Mouse (Mus musculus) adipocyte (in vitro differentiated cells): Measurements from ENCODE around the gene Speer4c.
"Not testable (repeated sequence)": the region's sequence is repeated elsewhere in the genome, so short reads cannot be mapped to it uniquely, and the experiment has no call there.

Experiments
- DNase-seq: peaks from one replicate; pipeline ENCODE4 v3.0.0-alpha.2; 2016; ENCODE audit warnings: low spot score

Speer4c gene

DNA sequence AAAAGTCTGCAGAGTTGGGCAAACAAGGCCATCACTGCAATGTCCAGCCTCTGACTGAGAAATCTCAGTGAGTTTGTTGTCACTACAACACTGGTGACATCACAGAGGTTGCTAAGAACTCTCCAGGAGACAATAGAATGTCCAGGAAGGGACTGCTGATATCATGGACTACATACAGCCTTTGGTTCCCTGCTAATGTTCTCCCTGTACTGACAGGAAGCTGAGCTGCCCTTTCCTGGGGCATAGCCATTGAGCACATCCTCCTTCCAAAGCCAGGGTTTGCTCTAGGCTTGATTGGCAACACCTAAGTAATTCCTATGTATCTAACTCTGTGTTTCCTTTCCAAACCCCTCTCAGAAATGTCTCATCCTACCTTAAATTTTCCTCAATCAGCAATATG is at the start of gene Speer4c:
Speer4c (minus strand) TSS at position 101 of the 400 bp plus-strand sequence.
- DNase-seq = not testable (repeated sequence)

DNA sequence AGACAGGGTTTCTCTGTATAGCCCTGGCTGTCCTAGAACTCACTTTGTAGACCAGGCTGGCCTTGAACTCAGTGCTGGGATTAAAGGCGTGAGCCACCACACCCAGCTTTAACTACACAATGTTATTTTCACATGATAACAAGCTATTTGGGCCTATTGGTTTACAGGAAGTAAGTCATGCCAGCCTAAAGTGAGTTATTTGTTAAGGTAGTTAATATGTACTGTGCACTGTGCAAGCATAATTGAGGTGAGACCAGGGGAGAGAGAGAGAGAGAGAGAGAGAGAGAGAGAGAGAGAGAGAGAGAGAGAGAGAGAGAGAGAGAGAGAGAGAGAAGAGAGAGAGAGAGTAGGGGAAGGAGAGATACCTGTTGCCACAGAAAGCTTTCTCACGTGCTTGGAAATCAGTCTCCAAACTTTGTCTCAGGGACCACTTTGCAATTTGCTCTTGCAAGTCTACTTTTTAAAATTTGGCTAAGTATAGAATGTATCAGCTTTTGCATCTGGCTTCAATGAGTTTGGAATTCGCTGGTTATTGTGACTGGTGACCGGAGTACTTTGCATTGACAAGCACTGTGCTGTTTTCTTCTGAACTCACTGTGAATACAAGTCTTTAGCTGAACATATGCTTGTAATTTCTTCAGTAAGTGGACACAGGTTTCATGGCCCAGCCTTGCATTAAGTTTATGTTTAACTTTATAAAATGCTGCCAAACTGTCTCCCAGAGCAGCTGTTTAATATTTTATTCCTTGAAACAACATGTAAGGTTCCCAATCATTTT is 33.6 kb upstream of the Speer4c start:
- no peak for DNase-seq

GRCm38 (mm10) chr5:15734097-15734867 is 20.2 kb upstream of the Speer4c start:
- no peak for DNase-seq

- peak; percentile 16 for DNase-seq
Measured at GRCm38 (mm10) chr5:15702891-15703290, 11.2 kb downstream of the Speer4c start.

DNA sequence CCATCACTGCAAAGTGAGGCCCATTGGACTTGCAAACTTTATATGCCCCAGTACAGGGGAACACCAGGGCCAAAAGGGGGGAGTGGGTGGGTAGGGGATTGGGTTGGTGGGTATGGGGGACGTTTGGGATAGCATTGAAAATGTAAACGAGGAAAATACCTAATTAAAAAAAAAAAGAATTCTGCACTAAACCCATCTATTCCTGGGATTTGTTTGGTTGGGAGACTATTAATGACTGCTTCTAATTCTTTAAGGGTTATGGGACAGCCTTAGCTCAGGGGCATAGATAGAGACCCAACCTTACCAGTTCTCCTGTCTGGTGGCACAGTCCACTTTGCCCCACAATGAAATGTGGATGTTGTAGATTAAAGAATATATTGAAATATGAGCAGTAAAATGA is 16.4 kb downstream of the Speer4c start:
- not testable (repeated sequence) for DNase-seq

DNA sequence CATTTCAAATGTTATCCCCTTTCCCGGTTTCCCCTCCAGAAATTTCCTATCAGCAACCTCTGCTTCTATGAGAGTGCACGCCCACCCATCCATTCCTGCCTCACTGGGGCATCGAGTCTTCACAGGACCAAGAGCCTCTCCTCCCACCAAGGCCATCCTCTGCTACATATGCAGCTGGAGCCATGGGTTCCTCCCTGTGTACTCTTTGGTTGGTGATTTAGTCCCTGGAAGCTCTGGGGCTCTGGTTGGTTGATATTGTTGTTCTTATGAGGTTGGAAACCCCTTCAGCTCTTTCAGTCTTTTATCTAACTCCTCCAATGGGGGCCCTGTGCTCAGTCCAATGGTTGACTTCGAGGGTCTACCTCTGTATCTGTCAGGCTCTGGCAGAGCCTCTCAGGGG is 22.2 kb downstream of the Speer4c start:
- not testable (repeated sequence) for DNase-seq

DNA sequence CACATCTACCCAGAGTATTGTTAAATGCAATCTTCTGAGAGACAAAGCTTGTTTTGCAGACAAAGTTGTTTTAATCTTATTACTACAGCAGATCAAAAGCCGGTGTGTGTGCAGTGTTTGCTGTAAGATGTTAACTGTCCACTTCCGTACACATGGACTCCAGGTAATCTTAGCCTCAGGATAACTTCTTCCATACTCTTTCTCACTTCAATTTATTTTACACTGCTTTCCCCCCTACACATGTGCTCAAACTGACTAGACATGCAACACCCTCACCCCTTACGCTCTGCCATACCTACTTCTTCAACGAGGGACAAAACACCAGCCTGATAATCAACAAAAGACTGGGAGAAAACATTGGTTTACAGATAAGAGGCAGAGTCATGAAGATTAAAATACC is 23.2 kb downstream of the Speer4c start:
- not testable (repeated sequence) for DNase-seq

- not testable (repeated sequence) for DNase-seq
Measured at GRCm38 (mm10) chr5:15689659-15690213, 24.3 kb downstream of the Speer4c start.

DNA sequence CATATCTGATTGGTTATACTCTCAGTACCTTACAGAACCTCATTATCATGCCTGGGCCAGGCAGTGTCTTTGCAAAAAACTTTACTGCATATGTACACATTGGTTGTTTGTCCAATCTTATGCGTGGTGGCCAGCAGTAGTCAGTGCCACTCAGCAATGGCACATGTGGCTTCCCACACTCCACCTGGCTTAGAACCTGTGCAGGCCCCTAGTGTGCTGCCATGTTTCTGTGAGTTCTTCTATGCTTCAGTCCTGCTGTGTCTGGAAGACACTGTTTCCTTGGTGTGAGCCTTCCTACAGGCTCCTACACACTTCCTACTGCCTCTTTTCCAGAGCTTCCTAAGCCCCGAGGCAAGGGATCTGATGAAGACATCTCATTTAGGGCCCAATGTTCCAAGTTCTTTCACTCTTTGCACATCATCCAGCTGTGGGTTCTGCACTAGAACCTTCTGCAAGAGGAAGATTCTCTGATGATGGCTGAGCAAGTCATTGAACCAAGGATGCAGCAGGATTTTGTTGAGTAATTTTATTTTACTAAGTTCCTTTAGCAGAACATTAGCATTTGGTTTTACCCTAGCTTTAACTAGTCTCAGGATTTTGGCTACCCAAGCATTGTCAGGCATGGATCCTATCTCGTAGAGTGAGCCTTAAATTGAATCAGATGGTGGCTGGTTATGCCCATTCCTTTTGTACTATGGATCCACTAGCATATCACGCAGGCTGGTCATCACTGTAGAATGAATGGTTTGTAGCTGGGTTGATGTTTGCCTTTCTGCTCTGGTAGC is 25.0 kb downstream of the Speer4c start:
- DNase-seq = not testable (repeated sequence)

DNA sequence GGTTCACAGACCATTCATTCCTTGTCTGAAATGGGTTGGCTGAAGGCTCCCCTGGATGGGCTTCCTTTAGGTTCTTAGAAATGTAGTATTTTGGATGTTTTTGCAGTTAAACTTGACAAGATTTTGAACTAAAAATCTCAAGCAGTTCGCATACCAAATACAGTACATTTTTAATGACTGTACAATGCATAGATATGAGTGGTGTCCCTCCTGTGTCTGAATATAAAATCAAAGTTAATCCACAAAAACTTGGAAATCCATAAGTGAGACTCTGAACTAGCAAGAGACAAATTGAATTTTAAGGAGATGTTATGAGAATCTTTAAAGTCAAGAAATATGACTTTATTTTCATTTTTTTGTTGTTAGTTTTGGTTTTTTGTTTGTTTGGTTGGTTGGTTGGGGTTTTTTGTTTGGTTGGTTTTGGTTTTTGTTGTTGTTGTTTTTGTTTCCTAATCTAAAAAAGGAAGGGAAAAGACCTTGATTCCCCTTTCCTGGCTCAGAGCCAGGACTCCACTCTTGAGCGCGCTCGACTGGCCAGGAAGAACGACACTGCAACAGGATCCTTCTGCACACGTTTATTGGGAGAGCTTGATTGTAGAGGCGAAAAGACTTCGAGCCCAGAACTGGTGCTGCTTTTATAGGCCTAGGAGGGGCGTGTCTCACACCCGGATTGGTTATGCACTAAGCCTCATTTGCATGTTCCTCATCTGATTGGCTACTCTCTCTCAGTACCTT is 32.6 kb downstream of the Speer4c start:
- not testable (repeated sequence) for DNase-seq

GRCm38 (mm10) chr5:15679980-15680949 is 33.8 kb downstream of the Speer4c start:
- peak; percentile 23 for DNase-seq

- DNase-seq = peak; percentile 22
Measured at GRCm38 (mm10) chr5:15678907-15679306, 35.2 kb downstream of the Speer4c start.

DNA sequence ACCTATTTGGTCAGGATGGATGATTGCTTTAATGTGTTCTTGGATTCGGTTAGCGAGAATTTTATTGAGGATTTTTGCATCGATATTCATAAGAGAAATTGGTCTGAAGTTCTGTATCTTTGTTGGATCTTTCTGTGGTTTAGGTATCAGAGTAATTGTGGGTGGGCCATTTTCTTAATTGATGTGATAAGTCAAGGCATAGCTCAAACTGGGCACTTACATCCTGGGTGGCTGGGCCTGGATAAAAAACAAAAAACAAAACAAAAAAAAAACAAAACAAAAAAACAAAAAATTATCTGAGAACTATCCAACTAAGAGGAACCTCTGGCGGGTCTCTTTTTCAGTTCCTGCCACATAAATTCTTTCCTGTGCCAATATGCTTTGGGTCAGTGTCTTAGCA is 36.3 kb downstream of the Speer4c start:
- not testable (repeated sequence) for DNase-seq

- DNase-seq = not testable (repeated sequence)
Measured at GRCm38 (mm10) chr5:15674429-15675244, 39.4 kb downstream of the Speer4c start.

GRCm38 (mm10) chr5:15673989-15674388 is 40.1 kb downstream of the Speer4c start:
- DNase-seq = not testable (repeated sequence)

GRCm38 (mm10) chr5:15670789-15671188 is 43.3 kb downstream of the Speer4c start:
- not testable (repeated sequence) for DNase-seq

DNA sequence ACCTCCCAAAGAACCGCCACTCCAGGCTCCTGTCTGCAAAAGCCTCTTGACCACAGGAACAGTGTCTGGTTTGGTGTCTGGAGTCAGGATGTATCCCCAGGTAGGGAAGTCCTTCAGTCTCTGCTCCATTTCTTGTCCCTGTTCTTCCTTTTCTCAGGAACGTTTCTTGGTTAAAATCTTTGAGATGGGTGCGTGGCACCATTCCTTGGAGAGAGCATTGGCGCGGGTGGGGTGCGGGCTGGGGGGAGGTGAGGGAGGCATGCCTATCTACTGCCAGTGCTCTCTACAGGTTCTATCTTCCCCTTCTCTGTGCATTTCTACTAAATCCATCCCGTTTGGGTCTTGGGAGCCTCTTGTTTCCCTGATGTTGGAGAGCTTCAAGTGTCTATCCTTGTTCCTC is 50.2 kb downstream of the Speer4c start:
- DNase-seq = not testable (repeated sequence)
